Mouse (Mus musculus): ENCODE measurements around the gene Irgq.

DNA sequence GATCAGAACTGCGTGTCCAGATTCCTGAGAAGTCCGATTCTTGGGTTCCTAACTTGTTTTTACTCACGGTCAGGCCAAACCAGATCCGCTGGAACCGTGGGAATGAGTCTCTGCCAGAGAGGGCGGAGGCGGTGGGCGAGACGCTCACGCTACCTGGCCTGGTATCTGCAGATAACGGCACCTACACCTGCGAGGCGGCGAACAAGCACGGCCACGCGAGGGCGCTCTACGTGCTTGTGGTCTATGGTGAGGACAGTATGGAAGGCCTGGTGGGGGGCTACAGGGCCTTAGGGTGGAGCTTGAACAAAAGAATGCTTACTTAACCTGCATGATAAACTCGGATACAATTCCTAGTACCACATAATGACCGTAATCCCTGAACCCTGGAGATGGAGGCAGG, 29.0 kb upstream of the Irgq start:
- TF ChIP-seq CTCF (IDR thresholded peaks at IDR 0.05; ENCODE audit: extremely low read depth, insufficient read length, insufficient replicate concordance, low read depth, low read length) (peak; percentile 38; the same call in 1 of the 2 replicates), POLR2A (IDR thresholded peaks at IDR 0.05; ENCODE audit: low read depth, low read length) (no peak)

All from small intestine, adult 2 months (tissue).